In genomic region chr13:40740727-40741360, GRCm38 (mm10) we compare ENCODE assay signal across 31 mouse cellular contexts. TPM values are rescaled to one million over a fixed set of nuclear protein-coding genes. Genes with fewer than 3 reads are reported as not detected.
DNase-seq lines count a peak whose midpoint lies in the region; ATAC-seq and TF ChIP-seq lines count a peak whose summit lies in the region.
"Had no signal": no experiment of that assay in that cellular context is flagged by ENCODE, and none has a peak within 500 bp of the region (broad histone marks: within the 10 kb centered on the region; RNA-seq: fewer than 3 reads in every experiment).

No protein-coding gene starts in this region.

- H3K4me2 ChIP-seq in forebrain, embryonic 11.5 days (ENCODE audit: low read depth, low read length, severe bottlenecking), result no peak overlapping the region
- H3K4me2 ChIP-seq in forebrain, postnatal 0 days (ENCODE audit: low read depth), result no peak overlapping the region
- no peak overlapping the region for H3K4me2 ChIP-seq in midbrain, embryonic 11.5 days
- H3K4me2 ChIP-seq in midbrain, embryonic 13.5 days (replicated peaks), result no peak overlapping the region
- H3K4me2 ChIP-seq in embryonic facial prominence, embryonic 13.5 days, result peak overlapping the region; percentile 22
- H3K4me2 ChIP-seq: heart, embryonic 13.5 days; limb, embryonic 13.5 days; liver, embryonic 11.5 days; lung, embryonic 15.5 days; neural tube, embryonic 13.5 days; stomach, embryonic 15.5 days had no signal

- no peak overlapping the region for H3K9ac ChIP-seq in forebrain, embryonic 11.5 days (ENCODE audit: low read length)
- H3K9ac ChIP-seq in forebrain, postnatal 0 days, result no peak overlapping the region
- H3K9ac ChIP-seq in midbrain, embryonic 11.5 days (ENCODE audit: low read length), result no peak overlapping the region
- no peak overlapping the region for H3K9ac ChIP-seq in midbrain, embryonic 13.5 days (replicated peaks)
- H3K9ac ChIP-seq in embryonic facial prominence, embryonic 13.5 days, result no peak overlapping the region
- H3K9ac ChIP-seq: heart, embryonic 13.5 days; limb, embryonic 13.5 days; lung, embryonic 15.5 days; neural tube, embryonic 13.5 days; stomach, embryonic 15.5 days had no signal

- no peak for ATAC-seq in forebrain, embryonic 11.5 days (replicated peaks; ENCODE audit: low FRiP score)
- no peak for ATAC-seq in forebrain, postnatal 0 days
- ATAC-seq in midbrain, embryonic 11.5 days (ENCODE audit: low FRiP score), result no peak
- ATAC-seq in midbrain, embryonic 13.5 days, result no peak
- no peak for ATAC-seq in embryonic facial prominence, embryonic 13.5 days (ENCODE audit: insufficient number of reproducible peaks, insufficient read depth, low FRiP score, low TSS enrichment, low read depth)
- ATAC-seq in cerebellum, adult (ENCODE audit: insufficient number of reproducible peaks, low FRiP score, low TSS enrichment), result no peak
- ATAC-seq: forebrain, embryonic 14.5 days; hindbrain, postnatal 0 days; intestine, postnatal 0 days had no signal

- no peak overlapping the region for H3K4me3 ChIP-seq in forebrain, embryonic 11.5 days (ENCODE audit: low read depth, low read length)
- no peak overlapping the region for H3K4me3 ChIP-seq in forebrain, postnatal 0 days (ENCODE audit: low read depth, low read length)
- no peak overlapping the region for H3K4me3 ChIP-seq in midbrain, embryonic 11.5 days (ENCODE audit: low read depth, low read length)
- no peak overlapping the region for H3K4me3 ChIP-seq in midbrain, embryonic 13.5 days (replicated peaks)
- H3K4me3 ChIP-seq in embryonic facial prominence, embryonic 13.5 days, result no peak overlapping the region
- H3K4me3 ChIP-seq: erythroblast, embryonic 14.5 days; heart, embryonic 13.5 days; lung, embryonic 15.5 days; midbrain, embryonic 10.5 days; myocyte; neural tube, embryonic 13.5 days; stomach, embryonic 15.5 days had no signal

- H3K9me3 ChIP-seq in forebrain, embryonic 11.5 days (ENCODE audit: control insufficient read depth, low read length), result peaks cover 3% of the 10 kb centered on the region; the same call in 1 of the 2 replicates
- 0 out of 2 replicates have a peak, but pooled peaks cover 3% of the 10 kb centered on the region for H3K9me3 ChIP-seq in forebrain, postnatal 0 days (ENCODE audit: low read length)
- H3K9me3 ChIP-seq in midbrain, embryonic 11.5 days (ENCODE audit: control insufficient read depth, low read length), result no peaks in the 10 kb centered on the region; the same call in 1 of the 2 replicates
- 0 out of 2 replicates have a peak, but pooled peaks cover 2% of the 10 kb centered on the region for H3K9me3 ChIP-seq in midbrain, embryonic 13.5 days
- peaks cover 5% of the 10 kb centered on the region; the same call in 1 of the 2 replicates for H3K9me3 ChIP-seq in embryonic facial prominence, embryonic 13.5 days
- H3K9me3 ChIP-seq: lung, embryonic 15.5 days; stomach, embryonic 15.5 days had no signal

- H3K36me3 ChIP-seq in forebrain, embryonic 11.5 days (ENCODE audit: control insufficient read depth, insufficient read depth, low read length), result no peaks in the 10 kb centered on the region
- H3K36me3 ChIP-seq in forebrain, postnatal 0 days (ENCODE audit: insufficient read depth), result no peaks in the 10 kb centered on the region
- no peaks in the 10 kb centered on the region for H3K36me3 ChIP-seq in midbrain, embryonic 11.5 days (ENCODE audit: control insufficient read depth, insufficient read depth, low read length)
- no peaks in the 10 kb centered on the region for H3K36me3 ChIP-seq in midbrain, embryonic 13.5 days
- H3K36me3 ChIP-seq in embryonic facial prominence, embryonic 13.5 days, result no peaks in the 10 kb centered on the region
- H3K36me3 ChIP-seq: heart, embryonic 13.5 days; limb, embryonic 13.5 days; lung, embryonic 15.5 days; midbrain, embryonic 10.5 days; neural tube, embryonic 13.5 days; stomach, embryonic 15.5 days had no signal

- H3K27me3 ChIP-seq in forebrain, embryonic 11.5 days (ENCODE audit: control insufficient read depth, insufficient read depth, low read length), result peaks cover 97% of the 10 kb centered on the region
- H3K27me3 ChIP-seq in forebrain, postnatal 0 days (ENCODE audit: insufficient read depth, low read length), result peaks cover 97% of the 10 kb centered on the region
- H3K27me3 ChIP-seq in midbrain, embryonic 11.5 days (ENCODE audit: control insufficient read depth, insufficient read depth, low read length), result peaks cover 99% of the 10 kb centered on the region
- peaks cover 100% of the 10 kb centered on the region for H3K27me3 ChIP-seq in midbrain, embryonic 13.5 days
- peaks cover 99% of the 10 kb centered on the region for H3K27me3 ChIP-seq in embryonic facial prominence, embryonic 13.5 days

- WGBS in forebrain, embryonic 11.5 days, result 2% methylated on average over 19 of the region's 19 CpGs
- 2% methylated on average over 19 of the region's 19 CpGs for WGBS in forebrain, postnatal 0 days
- 1% methylated on average over 19 of the region's 19 CpGs for WGBS in midbrain, embryonic 11.5 days
- whole genome bisulfite sequencing in midbrain, embryonic 13.5 days, result 1% methylated on average over 19 of the region's 19 CpGs
- whole genome bisulfite sequencing in embryonic facial prominence, embryonic 13.5 days, result 2% methylated on average over 18 of the region's 19 CpGs

- H3K4me1 ChIP-seq in forebrain, embryonic 11.5 days (replicated peaks; ENCODE audit: control insufficient read depth, insufficient read depth, low read length), result peaks cover 5% of the 10 kb centered on the region; the same call in 1 of the 2 replicates
- no peaks in the 10 kb centered on the region for H3K4me1 ChIP-seq in forebrain, postnatal 0 days (ENCODE audit: insufficient read depth)
- H3K4me1 ChIP-seq in midbrain, embryonic 11.5 days (ENCODE audit: control insufficient read depth, insufficient read depth, low read length), result no peaks in the 10 kb centered on the region; the same call in 1 of the 2 replicates
- peaks cover 9% of the 10 kb centered on the region; the same call in 1 of the 2 replicates for H3K4me1 ChIP-seq in midbrain, embryonic 13.5 days (replicated peaks)
- peaks cover 44% of the 10 kb centered on the region for H3K4me1 ChIP-seq in embryonic facial prominence, embryonic 13.5 days

- no peak overlapping the region for H3K27ac ChIP-seq in forebrain, embryonic 11.5 days (ENCODE audit: low read depth, low read length)
- H3K27ac ChIP-seq in forebrain, postnatal 0 days (ENCODE audit: low read depth, low read length), result no peak overlapping the region
- H3K27ac ChIP-seq in midbrain, embryonic 11.5 days (ENCODE audit: low read depth, low read length), result no peak overlapping the region
- no peak overlapping the region for H3K27ac ChIP-seq in midbrain, embryonic 13.5 days
- H3K27ac ChIP-seq in embryonic facial prominence, embryonic 13.5 days, result no peak overlapping the region
- H3K27ac ChIP-seq: heart, embryonic 13.5 days; hindbrain, postnatal 0 days; limb, embryonic 13.5 days; lung, embryonic 15.5 days; midbrain, embryonic 10.5 days; neural tube, embryonic 13.5 days; stomach, embryonic 15.5 days had no signal

- DNase-seq in forebrain, embryonic 11.5 days (ENCODE audit: low spot score), result peak; percentile 51
- no peak for DNase-seq in forebrain, postnatal 0 days
- peak; percentile 93 for DNase-seq in midbrain, embryonic 11.5 days (ENCODE audit: low spot score, missing footprints)
- DNase-seq in layer of hippocampus, postnatal 14 days (ENCODE audit: low spot score in 2 of 2), result no peak
- DNase-seq: adrenal gland, postnatal 25 days; cerebellum, adult 2 months; cerebellum, postnatal 14 days; gastrocnemius, postnatal 25 days; heart, adult 18-20 months; heart, postnatal 10 days; kidney, adult 9 months; kidney, postnatal 10 days; retina, postnatal 1 day; right cerebral cortex, postnatal 25 days had no signal

- TF ChIP-seq CTCF in forebrain, postnatal 0 days (IDR thresholded peaks at IDR 0.05; ENCODE audit: low read depth), result no peak

RNA-seq across cellular contexts. Expression of gene Tfap2a, which starts 2.7 kb away (rescaled TPM):
- polyA plus RNA-seq in forebrain, embryonic 11.5 days (2014; fragmentation: Nextera tagmentation; extraction: Ambion mirVana), result 3.3 and 3.6 TPM in 2 replicates
- 0.38 TPM in 1 of 2 replicates, not detected in the other for total RNA-seq in forebrain, postnatal 0 days (2014; rRNA removed)
- 0.18 and 0.28 TPM in 2 replicates for polyA plus RNA-seq in forebrain, postnatal 0 days (2015; fragmentation: Nextera tagmentation; extraction: Ambion mirVana)
- 3.0 and 4.7 TPM in 2 replicates for polyA plus RNA-seq in midbrain, embryonic 11.5 days (2014; fragmentation: Nextera tagmentation; extraction: Ambion mirVana)
- polyA plus RNA-seq in midbrain, embryonic 13.5 days (2015; fragmentation: Nextera tagmentation; extraction: Ambion mirVana), result 8.9 and 9.2 TPM in 2 replicates
- polyA plus RNA-seq in embryonic facial prominence, embryonic 13.5 days (2015; fragmentation: Nextera tagmentation; extraction: Ambion mirVana), result 17.5 and 20.5 TPM in 2 replicates
- under 1 TPM; 0.41 to 0.52 TPM for total RNA-seq in layer of hippocampus, postnatal 14 days (2021)
- total RNA-seq: gastrocnemius, postnatal 25 days; MEL had no signal
- polyA plus RNA-seq: erythroblast, embryonic 14.5 days; liver, embryonic 16.5 days had no signal

Comparison
In these comparisons a context has a peak if more than half of its experiments do, and no peak if none do; other contexts are left out.
1. DNase-seq: peak in forebrain, embryonic 11.5 days (single experiment) and midbrain, embryonic 11.5 days (single experiment); none in forebrain, postnatal 0 days (single experiment) and layer of hippocampus, postnatal 14 days (0 of 2).